Mouse (Mus musculus): ENCODE measurements around the gene Pax4.

The Pax4 gene

DNA sequence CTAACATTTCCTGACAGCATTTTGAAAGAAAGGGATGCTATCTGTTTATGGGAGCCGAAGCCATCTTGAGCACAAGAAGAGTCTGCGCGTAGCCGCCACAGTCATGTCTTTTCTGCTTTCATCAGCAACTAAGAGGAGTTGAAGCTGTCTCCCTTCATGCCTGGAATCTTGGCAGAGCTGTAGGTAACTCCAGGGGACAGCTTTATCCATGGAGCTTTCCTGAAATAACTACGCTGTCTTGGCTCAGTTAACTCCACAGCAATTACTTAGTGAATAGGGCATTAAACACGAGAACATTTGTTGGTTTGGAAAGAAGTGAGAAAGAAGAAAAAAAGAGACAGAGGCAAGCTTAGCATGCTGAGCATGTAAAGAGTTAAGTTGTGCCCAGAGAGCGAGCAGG is 1.2 kb downstream of the Pax4 start:
- DNase-seq (ENCODE audit: low read depth, low spot score) = no peak

- DNase-seq (ENCODE audit: low read depth, low spot score) = no peak
These were observed 17.7 kb downstream of the Pax4 start for GRCm38 (mm10) chr6:28431538-28431855.

DNA sequence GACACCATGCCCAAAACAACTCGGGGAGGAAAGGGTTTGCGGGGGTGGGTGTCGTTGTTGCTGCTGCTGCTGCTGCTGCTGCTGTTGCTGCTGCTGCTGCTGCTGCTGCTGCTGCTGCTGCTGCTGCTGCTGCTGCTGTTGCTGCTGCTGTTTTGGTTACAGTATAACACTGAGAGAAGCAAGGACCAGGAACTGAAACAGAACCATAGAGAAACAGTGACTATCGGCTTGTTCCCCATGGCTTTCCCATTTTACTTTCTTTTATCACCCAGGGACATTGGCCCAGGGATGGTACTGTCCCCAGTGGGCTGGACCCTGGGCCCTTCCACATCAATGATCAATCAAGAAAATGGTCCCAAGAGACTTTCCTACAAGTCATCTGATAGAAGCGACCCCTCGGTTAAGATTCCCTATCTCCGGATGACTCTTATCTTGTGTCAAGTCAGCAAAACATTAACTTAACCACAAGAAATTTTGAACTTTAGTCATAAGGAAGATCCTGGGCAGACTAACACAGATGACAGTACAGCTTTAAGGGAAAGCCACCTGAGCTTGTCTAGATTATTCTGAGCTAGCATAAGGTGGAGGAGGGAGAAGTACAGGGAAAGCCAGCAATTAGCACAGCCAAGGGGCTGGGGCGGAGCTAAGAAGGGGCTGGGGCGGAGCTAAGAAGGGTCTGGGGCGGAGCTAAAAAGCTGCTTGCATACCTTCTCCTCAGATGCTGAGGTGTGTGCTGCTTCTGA is 18.2 kb downstream of the Pax4 start:
- DNase-seq (ENCODE audit: low read depth, low spot score) = no peak

DNA sequence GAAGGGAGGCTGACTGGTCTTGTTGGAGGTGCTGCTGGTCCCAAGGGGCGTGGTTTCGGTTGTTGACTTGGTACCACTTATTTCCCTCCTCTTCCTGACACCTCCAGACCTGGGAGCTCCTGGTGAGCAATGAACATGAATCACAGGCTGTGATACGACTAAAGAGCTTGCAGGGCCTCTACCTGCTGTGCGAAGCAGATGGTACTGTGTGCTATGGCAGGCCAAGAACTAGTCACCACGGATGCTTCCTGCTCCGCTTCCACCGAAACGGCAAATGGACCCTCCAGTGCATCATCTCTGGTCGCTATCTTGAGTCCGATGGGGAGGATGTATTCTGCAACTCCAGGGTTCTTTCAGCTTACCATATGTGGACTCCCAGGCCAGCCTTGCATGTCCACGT is 19.3 kb downstream of the Pax4 start:
- DNase-seq (ENCODE audit: low read depth, low spot score) = no peak

GRCm38 (mm10) chr6:28428290-28428689 is 20.9 kb downstream of the Pax4 start, which contains the start of gene Gcc1:
Gene Gcc1 (minus strand): TSS chr6:28428390.
- no peak for DNase-seq (ENCODE audit: low read depth, low spot score)

DNA sequence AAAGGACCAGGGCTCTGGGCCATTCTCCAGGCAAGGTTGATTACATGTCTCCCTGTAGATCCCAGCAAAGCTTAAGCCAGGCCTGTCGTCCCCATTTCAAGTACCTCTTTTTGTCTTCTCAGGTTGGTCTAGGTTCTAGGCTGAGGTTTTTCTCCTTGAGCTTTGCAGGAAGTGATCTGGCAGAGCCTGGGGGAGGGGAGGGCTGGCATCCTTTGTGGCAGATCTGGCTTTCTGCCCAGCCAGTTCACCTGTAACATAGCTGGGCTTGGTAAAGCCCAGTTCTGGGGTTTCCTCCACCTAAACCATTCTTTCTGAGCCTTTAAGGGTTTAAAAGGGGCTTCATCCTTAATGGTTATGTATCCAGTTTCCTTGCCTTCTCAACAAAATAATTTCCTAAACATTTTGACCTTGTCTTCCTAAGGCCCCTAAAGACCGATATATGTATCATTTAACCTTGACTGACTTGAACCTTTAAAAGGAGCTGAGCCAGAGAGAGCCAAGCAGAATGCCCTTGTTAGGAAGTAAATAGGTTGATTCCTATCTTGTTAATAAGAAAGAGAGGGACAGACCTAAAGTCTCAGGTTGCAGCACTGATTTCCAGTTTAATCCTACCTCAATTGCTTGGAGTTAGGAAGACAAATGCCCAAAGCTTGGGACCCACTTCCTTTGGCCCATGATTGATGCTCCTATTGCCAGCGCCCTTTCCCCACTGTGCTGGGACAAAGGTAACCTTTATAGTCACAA is 21.9 kb downstream of the Pax4 start, which contains the start of gene Fscn3:
TSS of gene Fscn3 (plus strand) at position 694 of the 744 bp plus-strand sequence.
- DNase-seq (ENCODE audit: low read depth, low spot score) = no peak

GRCm38 (mm10) chr6:28425019-28425418 is 24.1 kb downstream of the Pax4 start:
- DNase-seq (ENCODE audit: low read depth, low spot score) = no peak

DNA sequence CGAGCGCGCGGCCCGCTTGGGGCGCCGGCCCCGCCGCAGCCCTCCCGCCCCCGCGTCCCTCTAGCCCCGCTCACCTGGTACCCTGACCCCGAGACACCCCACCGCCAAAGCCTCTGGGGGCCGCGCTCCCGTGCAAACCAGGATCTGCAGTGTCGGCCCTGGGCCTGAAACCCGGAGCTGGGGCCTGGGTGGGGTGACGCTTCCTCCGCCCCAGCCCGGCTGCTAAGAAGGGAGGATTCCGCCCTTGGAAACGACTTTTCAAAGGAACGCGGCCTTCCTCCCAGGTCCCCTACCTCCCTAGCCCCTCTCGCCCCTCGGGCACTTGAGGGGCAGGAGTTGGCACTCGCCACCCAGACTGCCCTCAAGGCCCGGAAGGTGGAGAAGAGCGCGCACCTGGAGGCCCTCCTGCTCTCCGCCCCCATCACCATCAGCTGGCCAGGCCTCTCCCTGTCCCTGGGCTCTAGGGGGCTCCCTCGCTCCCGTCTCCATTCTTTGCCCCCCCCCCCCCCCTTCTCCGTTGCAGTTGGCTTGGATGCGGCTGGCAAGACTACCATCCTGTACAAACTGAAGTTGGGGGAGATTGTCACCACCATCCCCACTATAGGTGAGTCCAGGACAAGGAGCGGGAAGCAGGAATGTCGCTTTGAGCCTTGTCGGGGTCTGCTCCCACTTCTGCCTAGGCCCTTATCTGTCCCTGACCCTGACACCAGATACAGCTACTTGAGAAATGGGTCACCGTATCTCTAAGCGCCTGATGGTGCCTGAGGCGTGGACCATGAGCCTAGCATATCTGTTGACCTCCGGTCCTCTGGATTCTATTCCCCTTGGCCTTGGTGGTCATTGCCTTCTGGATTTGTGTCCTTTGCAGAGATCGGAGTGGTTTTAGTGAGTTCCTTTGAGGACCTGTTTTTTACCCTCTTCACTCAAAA is 25.1 kb downstream of the Pax4 start:
- DNase-seq (ENCODE audit: low read depth, low spot score) = peak; percentile 76

GRCm38 (mm10) chr6:28423313-28423712 is 25.8 kb downstream of the Pax4 start, which contains the start of gene Arf5:
Gene Arf5 (plus strand): TSS chr6:28423560.
- DNase-seq (ENCODE audit: low read depth, low spot score) = peak; percentile 78

- no peak for DNase-seq (ENCODE audit: low read depth, low spot score)
These were observed 26.4 kb downstream of the Pax4 start for GRCm38 (mm10) chr6:28422651-28423290.

DNA sequence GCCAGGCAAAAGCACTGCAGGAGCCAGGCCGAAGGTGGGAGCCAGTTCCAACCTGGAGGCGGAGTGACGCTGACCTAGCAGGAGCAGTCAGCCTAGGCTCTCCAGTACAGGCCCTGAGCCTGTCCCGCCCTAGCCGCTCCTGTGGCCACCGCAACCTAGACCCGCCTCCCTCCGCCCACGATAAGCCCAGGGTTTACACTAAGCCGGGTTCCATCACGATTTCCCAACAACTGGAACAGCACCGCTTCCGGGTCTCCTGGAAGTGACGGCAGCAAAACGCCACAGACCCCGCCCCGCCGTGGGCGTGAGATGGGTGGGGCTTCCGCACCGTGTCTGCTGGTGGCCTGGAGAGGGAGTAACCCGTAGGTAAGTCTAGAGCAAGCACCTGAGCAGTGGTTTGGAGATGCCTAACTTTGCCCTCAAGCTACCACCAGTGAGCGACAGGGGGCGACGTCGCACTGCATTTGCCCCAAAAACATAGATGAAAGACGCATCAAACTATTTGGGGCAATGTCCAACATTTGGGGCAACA is 27.6 kb downstream of the Pax4 start:
- DNase-seq (ENCODE audit: low read depth, low spot score) = peak; percentile 96

- DNase-seq (ENCODE audit: low read depth, low spot score) = no peak
These were observed 28.3 kb downstream of the Pax4 start for GRCm38 (mm10) chr6:28420865-28421264.

GRCm38 (mm10) chr6:28420361-28420760 is 28.8 kb downstream of the Pax4 start:
- no peak for DNase-seq (ENCODE audit: low read depth, low spot score)

DNA sequence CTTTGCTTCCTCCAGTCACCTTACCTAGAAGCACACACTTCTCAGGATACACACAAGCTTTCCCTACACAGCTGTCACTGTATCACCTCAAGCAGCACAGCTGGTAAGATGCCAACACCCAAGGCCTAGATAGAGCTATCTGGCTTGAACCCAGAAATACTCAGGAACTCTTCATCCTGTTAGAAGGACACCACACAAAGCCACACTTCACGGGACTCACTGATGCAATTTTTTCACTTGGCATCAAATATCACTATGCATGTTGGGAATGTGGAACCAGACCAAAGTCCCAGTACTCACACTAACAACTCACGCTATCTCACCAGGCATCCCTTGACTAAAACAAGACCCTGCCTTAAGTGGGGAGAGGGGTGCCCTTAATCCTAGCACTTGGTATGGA is 29.5 kb downstream of the Pax4 start:
- DNase-seq (ENCODE audit: low read depth, low spot score) = no peak

GRCm38 (mm10) chr6:28418449-28418848 is 30.7 kb downstream of the Pax4 start:
- no peak for DNase-seq (ENCODE audit: low read depth, low spot score)

DNA sequence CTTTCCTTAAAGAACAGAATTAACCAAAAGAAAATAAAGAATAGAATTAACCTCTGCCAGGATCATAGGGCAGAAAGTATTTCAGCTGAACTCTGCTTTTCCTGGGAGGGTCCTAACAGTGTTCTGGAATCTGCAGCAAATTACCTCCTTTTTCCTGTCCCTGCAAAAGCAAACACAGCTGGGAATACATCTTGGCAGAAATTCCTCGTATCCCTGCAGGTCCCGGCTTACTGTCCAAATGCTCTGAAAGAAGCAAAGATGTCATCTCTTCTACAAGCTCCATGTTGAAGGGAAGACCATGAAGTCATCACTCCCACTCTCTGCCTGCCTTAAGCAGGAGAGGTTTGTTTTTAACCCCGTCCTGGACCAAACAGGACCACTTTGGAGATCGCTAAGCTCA is 32.2 kb downstream of the Pax4 start:
- no peak for DNase-seq (ENCODE audit: low read depth, low spot score)

- no peak for DNase-seq (ENCODE audit: low read depth, low spot score)
These were observed 37.9 kb downstream of the Pax4 start for GRCm38 (mm10) chr6:28411236-28411635.

- no peak for DNase-seq (ENCODE audit: low read depth, low spot score)
These were observed 39.1 kb downstream of the Pax4 start for GRCm38 (mm10) chr6:28410053-28410452.

DNA sequence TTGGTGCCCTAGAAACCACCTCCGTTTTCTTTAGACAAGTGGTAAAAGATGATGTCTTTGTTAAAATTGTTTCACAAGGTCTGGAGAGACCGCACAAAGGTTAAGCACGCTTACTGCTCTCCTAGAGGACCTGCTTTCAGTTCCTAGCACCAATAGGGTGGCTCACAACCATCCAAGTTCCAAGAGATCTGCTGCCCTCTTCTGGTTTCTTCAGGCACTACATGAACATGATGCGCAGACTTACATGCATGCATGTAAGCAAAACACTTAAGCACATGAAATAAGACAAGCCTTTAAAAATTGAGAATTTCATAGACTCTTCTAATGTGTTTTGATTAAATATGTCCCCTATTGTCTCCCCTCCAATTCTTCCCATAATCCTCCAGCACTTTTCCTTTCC is 49.4 kb downstream of the Pax4 start:
- peak; percentile 19 for DNase-seq (ENCODE audit: low read depth, low spot score)

DNA sequence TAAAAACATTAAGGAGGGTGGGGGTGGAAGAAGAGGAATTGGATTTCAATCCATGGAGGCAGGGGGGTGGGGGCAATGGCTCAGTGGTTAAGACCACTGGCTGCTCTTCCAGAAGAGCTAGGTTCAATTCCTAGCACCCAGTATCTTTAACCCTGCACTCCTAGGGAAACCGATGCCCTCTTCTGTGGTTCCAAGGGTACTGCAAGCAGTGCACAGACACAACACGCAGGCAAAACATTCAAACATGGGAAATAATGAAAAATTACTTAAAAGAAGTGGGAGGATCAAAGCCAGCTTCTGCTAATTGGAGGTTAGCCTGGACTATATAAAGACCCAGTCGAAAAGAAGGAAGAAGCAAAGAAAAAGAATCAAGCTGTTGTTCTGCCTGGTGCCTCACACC is 50.4 kb downstream of the Pax4 start:
- DNase-seq (ENCODE audit: low read depth, low spot score) = no peak

DNA sequence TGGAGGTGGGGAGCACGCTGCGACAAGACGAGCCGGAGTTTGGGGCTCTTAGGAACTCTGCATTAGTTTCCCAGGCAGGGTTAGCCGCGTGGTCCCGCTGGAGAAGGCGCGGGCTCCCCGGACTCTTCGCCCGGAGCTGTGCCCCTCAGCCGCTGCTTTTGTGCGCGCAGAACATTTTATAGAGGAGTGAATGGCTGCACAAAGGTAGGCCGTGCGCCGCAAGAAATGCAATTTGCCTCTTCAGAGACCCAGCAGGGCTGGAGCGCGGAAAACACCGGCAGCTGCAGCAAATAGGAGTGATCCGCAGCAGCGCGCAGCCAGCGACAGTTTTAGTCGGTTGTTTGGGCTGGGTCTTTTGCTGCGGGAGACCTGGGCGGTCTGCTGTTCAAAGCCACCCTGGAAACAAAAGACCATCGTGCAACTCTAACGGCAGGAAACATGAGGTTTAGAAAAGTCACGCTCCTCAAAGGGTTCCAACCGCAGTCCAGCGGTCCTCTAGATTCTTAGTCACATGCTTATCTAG is 51.4 kb downstream of the Pax4 start, which contains the start of gene Zfp800:
TSS of gene Zfp800 (minus strand) at position 325 of the 523 bp plus-strand sequence.
- DNase-seq (ENCODE audit: low read depth, low spot score) = no peak

All from c-Kit-negative CD71-positive TER-119-positive erythroid progenitor cells, embryonic 14.5 days (primary cell).